In genomic region chr1:44042555-44042915, GRCm38 (mm10) we compare ENCODE assay signal across 8 mouse cellular contexts. TPM values are rescaled to one million over a fixed set of nuclear protein-coding genes. Genes with fewer than 3 reads are reported as not detected.
A peak's percentile ranks its signal among the peaks of the same experiment; 100 is the strongest.
DNase-seq lines count a peak whose midpoint lies in the region; ATAC-seq and TF ChIP-seq lines count a peak whose summit lies in the region.

No protein-coding gene starts in this region.

- H3K9me3 ChIP-seq in kidney, postnatal 0 days (replicated peaks; ENCODE audit: low read length), result no peaks in the 10 kb centered on the region
- no peaks in the 10 kb centered on the region for H3K9me3 ChIP-seq in embryonic facial prominence, embryonic 11.5 days (replicated peaks; ENCODE audit: control insufficient read depth, low read length)
- no peaks in the 10 kb centered on the region for H3K9me3 ChIP-seq in intestine, embryonic 15.5 days

- intact Hi-C loops in gastrocnemius, postnatal 36 days (cut with DNase I), result loop anchor here (5.0 kb wide), 1 partner anchor 140 kb away; no protein-coding TSS in a partner anchor

- H3K79me2 ChIP-seq in myocyte (ENCODE audit: control insufficient read depth, insufficient read depth), result no peaks in the 10 kb centered on the region

- H3K4me1 ChIP-seq in kidney, postnatal 0 days (replicated peaks; ENCODE audit: insufficient read depth, low read length), result no peaks in the 10 kb centered on the region
- H3K4me1 ChIP-seq in embryonic facial prominence, embryonic 11.5 days (ENCODE audit: control insufficient read depth, insufficient read depth, low read length), result no peaks in the 10 kb centered on the region
- no peaks in the 10 kb centered on the region for H3K4me1 ChIP-seq in intestine, embryonic 15.5 days (replicated peaks)

- TF ChIP-seq POLR2A in myocyte (IDR thresholded peaks at IDR 0.05; ENCODE audit: insufficient read length, low read depth), result no peak

- no peaks in the 10 kb centered on the region for H3K27me3 ChIP-seq in kidney, postnatal 0 days (ENCODE audit: insufficient read depth, low read length)
- no peaks in the 10 kb centered on the region for H3K27me3 ChIP-seq in embryonic facial prominence, embryonic 11.5 days (ENCODE audit: control insufficient read depth, insufficient read depth, low read length)
- no peaks in the 10 kb centered on the region for H3K27me3 ChIP-seq in intestine, embryonic 15.5 days (replicated peaks)
- H3K27me3 ChIP-seq in myocyte (ENCODE audit: control insufficient read depth, insufficient read depth, insufficient read length), result peaks cover 4% of the 10 kb centered on the region

- no peak overlapping the region for H3ac ChIP-seq in myocyte (ENCODE audit: control insufficient read depth, insufficient read length)

- peak overlapping the region; percentile 45 for H3K4me3 ChIP-seq in kidney, postnatal 0 days (replicated peaks; ENCODE audit: low read depth, low read length)
- H3K4me3 ChIP-seq in embryonic facial prominence, embryonic 11.5 days (ENCODE audit: low read depth, low read length), result peak overlapping the region; percentile 29
- H3K4me3 ChIP-seq in intestine, embryonic 15.5 days (replicated peaks), result peak overlapping the region; percentile 39
- peak overlapping the region; percentile 14 for H3K4me3 ChIP-seq in myocyte

- WGBS in kidney, postnatal 0 days, result 0% methylated on average over 6 of the region's 6 CpGs
- 5% methylated on average over 6 of the region's 6 CpGs for WGBS in embryonic facial prominence, embryonic 11.5 days
- under 1% methylated on average over 6 of the region's 6 CpGs for WGBS in intestine, embryonic 15.5 days

- H3K27ac ChIP-seq in kidney, postnatal 0 days, result no peak overlapping the region
- no peak overlapping the region for H3K27ac ChIP-seq in embryonic facial prominence, embryonic 11.5 days (replicated peaks; ENCODE audit: low read depth, low read length)
- no peak overlapping the region for H3K27ac ChIP-seq in intestine, embryonic 15.5 days

- H3K36me3 ChIP-seq in kidney, postnatal 0 days (ENCODE audit: insufficient read depth, low read length), result no peaks in the 10 kb centered on the region
- no peaks in the 10 kb centered on the region for H3K36me3 ChIP-seq in embryonic facial prominence, embryonic 11.5 days (replicated peaks; ENCODE audit: control insufficient read depth, insufficient read depth, low read depth, low read length)
- H3K36me3 ChIP-seq in intestine, embryonic 15.5 days, result no peaks in the 10 kb centered on the region
- no peaks in the 10 kb centered on the region for H3K36me3 ChIP-seq in myocyte (ENCODE audit: control insufficient read depth, insufficient read depth)

- DNase-seq in kidney, postnatal 0 days (ENCODE audit: low spot score), result no peak
- DNase-seq in kidney, postnatal 14 days, result no peak
- no peak for DNase-seq in embryonic facial prominence, embryonic 11.5 days (ENCODE audit: low spot score)
- no peak for DNase-seq in Muller cell, postnatal 12 days (ENCODE audit: inconsistent ontology term)
- DNase-seq in frontal cortex, adult 2 months (ENCODE audit: extremely low spot score in 1 of 2, low spot score in 1 of 2), result no peak
- DNase-seq in gastrocnemius, postnatal 36 days, result no peak

- H3K4me2 ChIP-seq in kidney, postnatal 0 days (ENCODE audit: low read length), result peak overlapping the region; percentile 88
- peak overlapping the region; percentile 57 for H3K4me2 ChIP-seq in embryonic facial prominence, embryonic 11.5 days (ENCODE audit: low read depth, low read length)
- H3K4me2 ChIP-seq in intestine, embryonic 15.5 days (replicated peaks), result peak overlapping the region; percentile 64
- peak overlapping the region; percentile 84 for H3K4me2 ChIP-seq in myocyte (ENCODE audit: low read depth)

- peak overlapping the region; percentile 61; the same call in 1 of the 2 replicates for H3K9ac ChIP-seq in kidney, postnatal 0 days (ENCODE audit: low read depth, low read length)
- peak overlapping the region; percentile 67 for H3K9ac ChIP-seq in embryonic facial prominence, embryonic 11.5 days (replicated peaks; ENCODE audit: low read length)
- H3K9ac ChIP-seq in intestine, embryonic 15.5 days, result peak overlapping the region; percentile 28

- TF ChIP-seq CTCF in kidney, postnatal 0 days (IDR thresholded peaks at IDR 0.05; ENCODE audit: low read depth), result no peak

- ATAC-seq in kidney, postnatal 0 days (replicated peaks; ENCODE audit: low FRiP score, low read depth), result 0 out of 2 replicates have a peak, but pooled peaks have one; percentile 7
- ATAC-seq in embryonic facial prominence, embryonic 11.5 days (replicated peaks; ENCODE audit: insufficient number of reproducible peaks, low FRiP score, low TSS enrichment, low read depth), result peak; percentile 63
- ATAC-seq in intestine, embryonic 15.5 days, result peak; percentile 71

TF ChIP-seq in myocyte, 11 proteins besides CTCF, POLR2A, EP300 and RAD21:
- TF ChIP-seq MYOD1 (IDR thresholded peaks at IDR 0.05; ENCODE audit: control insufficient read depth in 1 of 3, insufficient read length in 2 of 3, low read depth in 2 of 3), result no peak
- TF ChIP-seq TCF3 (IDR thresholded peaks at IDR 0.05; ENCODE audit: insufficient read length, low read depth), result no peak
- TF ChIP-seq USF1 (IDR thresholded peaks at IDR 0.05; ENCODE audit: low read depth), result no peak
- TF ChIP-seq TCF12 (IDR thresholded peaks at IDR 0.05; ENCODE audit: insufficient read depth, poor library complexity, severe bottlenecking), result no peak
- no peak for TF ChIP-seq E2F4 (IDR thresholded peaks at IDR 0.05; ENCODE audit: insufficient read depth)
- no peak for TF ChIP-seq MAX (IDR thresholded peaks at IDR 0.05; ENCODE audit: low read depth)

RNA-seq across cellular contexts. Expression of gene Gm8251, which starts 19.2 kb away (rescaled TPM):
- 0.03 TPM in 1 of 2 replicates, not detected in the other for polyA plus RNA-seq in kidney, postnatal 0 days (2015; fragmentation: Nextera tagmentation; extraction: Ambion mirVana)
- 0.17 and 0.29 TPM in 2 replicates for polyA plus RNA-seq in embryonic facial prominence, embryonic 11.5 days (2014; fragmentation: Nextera tagmentation; extraction: Ambion mirVana)
- polyA plus RNA-seq in intestine, embryonic 15.5 days (2015; fragmentation: Nextera tagmentation; extraction: Ambion mirVana), result 0.08 and 0.11 TPM in 2 replicates
- not detected for polyA plus RNA-seq in myocyte (2012; fragmentation: generic; extraction: Trizol)
- polyA plus RNA-seq in frontal cortex, adult 2 months (2012; rRNA removed), result 0.02 TPM in 1 of 2 replicates, not detected in the other
- total RNA-seq in gastrocnemius, postnatal 36 days (2021), result not detected

RNA-seq across cellular contexts. Expression of gene Mettl21c, which starts 22.7 kb away (rescaled TPM):
- polyA plus RNA-seq in kidney, postnatal 0 days (2015; fragmentation: Nextera tagmentation; extraction: Ambion mirVana), result 0.18 and 0.25 TPM in 2 replicates
- polyA plus RNA-seq in embryonic facial prominence, embryonic 11.5 days (2014; fragmentation: Nextera tagmentation; extraction: Ambion mirVana), result 0.95 and 1.1 TPM in 2 replicates
- polyA plus RNA-seq in intestine, embryonic 15.5 days (2015; fragmentation: Nextera tagmentation; extraction: Ambion mirVana), result 0.42 and 0.49 TPM in 2 replicates
- polyA plus RNA-seq in myocyte (2012; fragmentation: generic; extraction: Trizol), result 0.05 TPM
- 0.02 and 0.12 TPM in 2 replicates for polyA plus RNA-seq in frontal cortex, adult 2 months (2012; rRNA removed)
- total RNA-seq in gastrocnemius, postnatal 36 days (2021), result 100 to 1,000 TPM; 109 to 134 TPM

RNA-seq across cellular contexts. Expression of gene Tex30, which starts 59.7 kb away (rescaled TPM):
- 60.8 and 63.2 TPM in 2 replicates for polyA plus RNA-seq in kidney, postnatal 0 days (2015; fragmentation: Nextera tagmentation; extraction: Ambion mirVana)
- polyA plus RNA-seq in embryonic facial prominence, embryonic 11.5 days (2014; fragmentation: Nextera tagmentation; extraction: Ambion mirVana), result 108 and 109 TPM in 2 replicates
- 75.7 and 90.0 TPM in 2 replicates for polyA plus RNA-seq in intestine, embryonic 15.5 days (2015; fragmentation: Nextera tagmentation; extraction: Ambion mirVana)
- polyA plus RNA-seq in myocyte (2012; fragmentation: generic; extraction: Trizol), result 6.5 TPM
- polyA plus RNA-seq in frontal cortex, adult 2 months (2012; rRNA removed), result 6.7 and 8.2 TPM in 2 replicates
- 1 to 10 TPM; 3.4 to 4.7 TPM for total RNA-seq in gastrocnemius, postnatal 36 days (2021)

Comparison
In these comparisons a context has a peak if more than half of its experiments do, and no peak if none do; other contexts are left out.
1. ATAC-seq: peak in every context shown above with its lines; median percentile 71 in intestine, embryonic 15.5 days; 63 in embryonic facial prominence, embryonic 11.5 days; 7 in kidney, postnatal 0 days.